Mouse (Mus musculus) heart, postnatal 0 days (tissue): ENCODE measurements around the gene AC134908.4. TPM values are rescaled to one million over a fixed set of nuclear protein-coding genes. Genes with fewer than 3 reads are reported as not detected.

Source experiments
- ATAC-seq: fragments of 200-750 bp; cut with Nextera tagmentation; 2 replicates; pipeline ENCODE4 v1.8.0; 2017; ENCODE audit warnings: low read depth, moderate number of reproducible peaks, moderate library complexity; ENCODE audit not compliant: insufficient read depth
- DNase-seq: peaks from one replicate; pipeline ENCODE4 v3.0.0-alpha.2; 2016; ENCODE audit warnings: low spot score
- H3K27ac ChIP-seq: fragments of 300-500 bp; sonication (generic); 2 replicates; pipeline ENCODE4 v1.5.1; 2014; ENCODE audit warnings: low read depth, mild to moderate bottlenecking
- H3K27me3 ChIP-seq: fragments of 300-500 bp; sonication (generic); 2 replicates; pipeline ENCODE4 v1.6.1; 2014; ENCODE audit warnings: low read length, mixed read lengths; ENCODE audit not compliant: control insufficient read depth, insufficient read depth
- H3K36me3 ChIP-seq: fragments of 300-500 bp; sonication (generic); replicated peaks from 2 replicates; pipeline ENCODE4 v1.6.1; 2014; ENCODE audit warnings: low read length, mixed read lengths; ENCODE audit not compliant: control insufficient read depth, insufficient read depth
- H3K4me1 ChIP-seq: fragments of 300-500 bp; sonication (generic); 2 replicates; pipeline ENCODE4 v1.6.1; 2014; ENCODE audit warnings: antibody characterized with exemption; ENCODE audit not compliant: control insufficient read depth, insufficient read depth
- H3K4me2 ChIP-seq: fragments of 300-500 bp; sonication (generic); 2 replicates; pipeline ENCODE4 v1.6.1; 2014; ENCODE audit warnings: low read depth, mild to moderate bottlenecking, low read length, moderate library complexity
- H3K4me3 ChIP-seq: fragments of 300-500 bp; sonication (generic); 2 replicates; pipeline ENCODE4 v1.5.1; 2014; ENCODE audit warnings: low read depth, low read length
- H3K9ac ChIP-seq: fragments of 300-500 bp; sonication (generic); replicated peaks from 2 replicates; pipeline ENCODE4 v1.6.1; 2014; ENCODE audit warnings: low read depth, low read length, mixed read lengths
- H3K9me3 ChIP-seq: fragments of 300-500 bp; sonication (generic); replicated peaks from 2 replicates; pipeline ENCODE4 v1.6.1; 2016; ENCODE audit warnings: low read length; ENCODE audit not compliant: control insufficient read depth
- CTCF ChIP-seq: IDR thresholded peaks from 2 replicates; pipeline ENCODE4 v1.5.1; 2016; ENCODE audit warnings: antibody characterized with exemption, control low read depth, low read depth
- EP300 ChIP-seq: IDR thresholded peaks from 2 replicates; pipeline ENCODE4 v1.6.1; 2016; ENCODE audit warnings: antibody characterized with exemption, low read depth
- WGBS: fragments of 180-500 bp; shearing (Covaris S2); extraction: QIAGEN DNeasy Blood & Tissue Kit; methylation state at CpG from one replicate; pipeline ENCODE4 v1.1.7; 2014; 5-methylcytosine and 5-hydroxymethylcytosine counted together
- polyA plus RNA-seq: library from polyadenylated mRNA; unstranded; fragments of >200 nt; fragmentation: Nextera tagmentation; extraction: Ambion mirVana; gene quantifications from 2 replicates; pipeline ENCODE4 v1.2.1, GENCODE M21; 2015
- total RNA-seq: library from RNA; depleted of rRNA; stranded (reverse); fragments of >200 nt; gene quantifications from 2 replicates; pipeline ENCODE4 v1.2.3, GENCODE M21; 2014; ENCODE audit warnings: low replicate concordance

AC134908.4 gene
- total and polyA plus RNA-seq, 2 experiments from 2014 or later: 0.66 TPM; not detected in 1

- peak within 1 kb of the TSS; percentile 86 for H3K9ac ChIP-seq
- peak; percentile 92 for ATAC-seq
- peaks cover 6% of the 10 kb centered on the region for H3K4me1 ChIP-seq
- under 1% methylated on average over 37 of the region's 37 CpGs for WGBS
- peak within 1 kb of the TSS; percentile 85 for H3K4me2 ChIP-seq
- TF ChIP-seq EP300: peak; percentile 54; the same call in 1 of the 2 replicates
- TF ChIP-seq CTCF: peak; percentile 98
- peak within 1 kb of the TSS; percentile 82 for H3K4me3 ChIP-seq
- H3K27ac ChIP-seq: peak within 1 kb of the TSS; percentile 63; the same call in 1 of the 2 replicates
- H3K27me3 ChIP-seq: no peaks in the 10 kb centered on the region
- H3K36me3 ChIP-seq: peaks cover 20% of the 10 kb centered on the region
- DNase-seq: peak; percentile 94
- no peaks in the 10 kb centered on the region for H3K9me3 ChIP-seq
Observed at GRCm38 (mm10) chr17:25773549-25774120, 21.8 kb downstream of the AC134908.4 start, which contains the start of gene Narfl. TSS of gene Narfl (plus strand) at chr17:25773776.

GRCm38 (mm10) chr17:25769331-25769730 is 26.1 kb downstream of the AC134908.4 start:
- H3K9me3 ChIP-seq: no peaks in the 10 kb centered on the region
- WGBS: 49% methylated on average over 9 of the region's 9 CpGs
- H3K27me3 ChIP-seq: no peaks in the 10 kb centered on the region
- no peak overlapping the region for H3K27ac ChIP-seq
- no peak overlapping the region for H3K4me2 ChIP-seq
- H3K36me3 ChIP-seq: no peaks in the 10 kb centered on the region
- peaks cover 3% of the 10 kb centered on the region for H3K4me1 ChIP-seq
- ATAC-seq: no peak
- no peak overlapping the region for H3K4me3 ChIP-seq
- no peak overlapping the region for H3K9ac ChIP-seq
- no peak for TF ChIP-seq EP300
- TF ChIP-seq CTCF: no peak
- no peak for DNase-seq

DNA sequence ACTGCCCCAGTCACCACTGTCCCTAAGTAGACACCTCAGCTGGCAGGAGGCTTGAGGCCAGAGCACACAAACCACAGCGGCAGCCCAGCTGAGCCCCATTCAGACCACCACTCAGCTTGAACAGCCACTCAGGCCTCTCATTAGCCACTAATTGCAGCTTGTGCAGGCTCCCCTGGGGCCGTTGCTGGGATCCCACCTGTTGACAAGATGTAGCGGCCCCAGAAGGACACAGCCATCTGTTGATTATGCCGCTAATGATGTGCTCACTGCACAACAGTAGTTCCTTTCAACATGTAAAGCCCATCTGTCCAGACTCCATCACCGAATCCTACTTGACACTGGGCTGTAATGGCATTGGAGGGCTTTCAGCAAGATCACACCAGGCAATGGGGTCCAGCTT is 29.6 kb downstream of the AC134908.4 start:
- WGBS: 60% methylated on average over 5 of the region's 5 CpGs
- Histone ChIP-seq H3K4me3 (no peak overlapping the region), H3K4me1 (no peaks in the 10 kb centered on the region), H3K9me3 (no peaks in the 10 kb centered on the region), H3K36me3 (no peaks in the 10 kb centered on the region), H3K9ac (no peak overlapping the region), H3K27me3 (no peaks in the 10 kb centered on the region), H3K27ac (no peak overlapping the region), H3K4me2 (no peak overlapping the region)
- TF ChIP-seq EP300 (no peak), CTCF (no peak)
- DNase-seq (no peak), ATAC-seq (no peak)

DNA sequence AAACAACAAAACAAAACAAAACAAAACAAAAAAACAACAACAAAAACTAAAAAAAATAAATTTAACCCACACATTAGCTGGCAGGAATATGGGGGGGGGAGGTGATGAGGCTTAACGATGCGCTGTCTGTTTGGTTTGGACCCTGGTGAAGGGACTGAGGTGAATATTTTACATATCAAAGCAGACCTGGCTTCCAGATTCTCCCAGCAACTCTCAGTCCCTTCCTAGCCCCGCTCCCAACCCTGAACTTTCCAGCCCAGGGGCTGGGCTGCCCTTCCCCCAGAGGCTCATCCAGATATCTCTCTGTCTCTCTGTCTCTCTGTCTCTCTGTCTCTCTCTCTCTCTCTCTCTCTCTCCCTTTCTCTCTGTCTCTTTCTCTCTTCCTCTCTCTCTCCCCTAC is 32.9 kb downstream of the AC134908.4 start:
- no peak for DNase-seq
- TF ChIP-seq EP300: no peak
- TF ChIP-seq CTCF: no peak
- H3K4me3 ChIP-seq: no peak overlapping the region
- H3K27me3 ChIP-seq: no peaks in the 10 kb centered on the region
- H3K4me1 ChIP-seq: no peaks in the 10 kb centered on the region
- H3K9ac ChIP-seq: no peak overlapping the region
- no peaks in the 10 kb centered on the region for H3K9me3 ChIP-seq
- ATAC-seq: no peak
- 31% methylated on average over 3 of the region's 3 CpGs for WGBS
- no peak overlapping the region; the same call in 1 of the 2 replicates for H3K27ac ChIP-seq
- no peak overlapping the region for H3K4me2 ChIP-seq
- no peaks in the 10 kb centered on the region for H3K36me3 ChIP-seq

GRCm38 (mm10) chr17:25761561-25761970 is 33.9 kb downstream of the AC134908.4 start:
- WGBS: 20% methylated on average over 4 of the region's 4 CpGs
- no peak for TF ChIP-seq EP300
- Histone ChIP-seq H3K9ac (no peak overlapping the region), H3K4me1 (no peaks in the 10 kb centered on the region), H3K27ac (no peak overlapping the region; the same call in 1 of the 2 replicates), H3K4me2 (no peak overlapping the region), H3K9me3 (no peaks in the 10 kb centered on the region), H3K27me3 (no peaks in the 10 kb centered on the region), H3K4me3 (no peak overlapping the region), H3K36me3 (no peaks in the 10 kb centered on the region)
- ATAC-seq (peak; percentile 24; the same call in 1 of the 2 replicates), DNase-seq (no peak)

DNA sequence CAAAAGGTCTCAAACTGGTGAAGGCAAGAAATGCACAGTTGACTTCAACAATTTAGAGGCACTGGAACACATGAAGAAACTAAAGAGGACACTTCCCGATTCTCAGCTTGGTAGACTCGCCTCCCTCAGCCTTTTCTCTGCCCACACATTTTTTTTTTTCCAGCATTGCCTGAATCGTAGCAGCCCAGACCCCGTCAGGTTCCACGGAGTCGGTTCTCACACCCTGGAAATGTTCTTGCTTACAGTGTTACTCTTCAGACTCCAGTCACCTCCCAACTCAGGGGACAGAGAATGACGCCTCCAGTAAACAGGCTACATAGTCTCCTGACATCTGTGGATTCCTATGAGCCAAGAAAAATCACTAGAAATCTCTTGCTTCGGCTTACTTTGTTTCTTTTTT is 35.3 kb downstream of the AC134908.4 start:
- no peak overlapping the region for H3K27ac ChIP-seq
- H3K36me3 ChIP-seq: no peaks in the 10 kb centered on the region
- DNase-seq (no peak), ATAC-seq (no peak)
- no peak overlapping the region for H3K4me2 ChIP-seq
- TF ChIP-seq CTCF (no peak), EP300 (no peak)
- WGBS: 65% methylated on average over 8 of the region's 8 CpGs
- no peaks in the 10 kb centered on the region for H3K4me1 ChIP-seq
- no peaks in the 10 kb centered on the region for H3K9me3 ChIP-seq
- H3K9ac ChIP-seq: no peak overlapping the region
- no peak overlapping the region for H3K4me3 ChIP-seq
- H3K27me3 ChIP-seq: no peaks in the 10 kb centered on the region
